Mouse (Mus musculus): ENCODE data around the gene 1700030K09Rik.

- no peak for TF ChIP-seq POLR2A (IDR thresholded peaks at IDR 0.05; ENCODE audit: low read depth, low read length)
- TF ChIP-seq CTCF (conservative IDR thresholded peaks at IDR 0.05; ENCODE audit: insufficient read depth, insufficient read length, low read depth, low read length): no peak
Measured at GRCm38 (mm10) chr8:72409443-72409842, 34.2 kb upstream of the 1700030K09Rik start.
